Mouse (Mus musculus) CD4-positive, CD25-positive, alpha-beta regulatory T cell, adult 4 months (primary cell): ENCODE measurements at regions not wholly inside any gene's neighbourhood (a gene's known extent, or its start where the extent isn't known, plus 50 kb on each side); places are given as distances from the start of the nearest gene placed in this dataset.

Source experiments
- ATAC-seq: one replicate; pipeline ENCODE4 v1.8.0; 2017

DNA sequence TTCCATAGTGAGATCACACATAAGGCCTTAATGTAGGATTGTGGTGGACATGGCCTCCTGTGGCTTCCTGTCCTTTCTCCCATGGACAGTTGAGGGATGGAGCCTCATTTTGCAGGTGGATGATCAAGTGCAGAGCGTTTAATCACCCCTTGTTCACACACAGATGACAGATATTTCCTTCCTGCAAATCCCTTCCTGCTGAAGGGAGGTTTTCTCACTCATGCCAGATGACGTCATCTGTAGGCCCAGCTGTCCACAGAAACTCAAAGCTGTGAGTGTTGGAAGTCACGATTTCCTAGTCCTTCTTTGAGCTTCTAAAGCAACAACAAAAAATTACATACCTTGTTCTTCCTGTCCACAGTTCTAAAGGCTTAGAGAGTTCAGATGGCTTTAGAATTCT, 1935.3 kb upstream of the Lrrc6 start:
- no peak for ATAC-seq

DNA sequence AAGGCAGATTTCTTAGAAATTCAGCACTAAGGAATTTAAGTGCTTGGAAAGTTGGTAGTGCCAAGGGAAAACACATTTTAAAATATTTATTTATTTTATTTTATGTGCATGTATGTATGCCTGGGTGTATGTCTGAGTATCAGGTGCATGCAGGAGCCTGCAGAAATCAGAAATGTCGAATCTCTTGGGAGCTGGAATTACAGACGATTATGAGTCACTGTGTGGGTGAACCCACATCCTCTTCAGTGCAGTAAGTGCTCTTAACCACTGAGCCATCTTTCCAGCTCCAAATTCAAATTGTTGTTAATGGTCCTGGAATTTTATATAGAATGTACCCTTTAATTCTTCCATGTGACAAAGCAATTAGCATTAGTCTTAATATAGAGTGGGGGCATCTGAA, 1930.5 kb upstream of the Lrrc6 start:
- ATAC-seq = no peak

DNA sequence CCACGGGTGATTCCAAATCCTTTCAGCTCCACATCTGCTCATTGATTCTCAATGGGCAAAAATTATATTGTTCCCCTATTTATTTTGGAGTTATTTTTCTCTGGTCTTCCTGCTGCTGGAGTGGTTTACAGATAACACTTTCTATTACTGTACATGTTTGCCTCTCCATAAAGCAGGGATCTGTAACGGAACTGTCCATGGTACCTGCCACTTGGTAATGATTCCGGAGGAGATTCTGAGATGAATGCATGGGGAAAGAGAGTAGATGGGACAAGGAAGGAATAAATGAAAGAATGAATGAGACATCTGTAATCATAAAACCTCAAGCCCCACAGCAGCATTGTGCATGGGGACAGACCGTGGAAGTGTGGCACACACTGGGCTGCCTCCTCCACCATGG, 1929.8 kb upstream of the Lrrc6 start:
- ATAC-seq = no peak

DNA sequence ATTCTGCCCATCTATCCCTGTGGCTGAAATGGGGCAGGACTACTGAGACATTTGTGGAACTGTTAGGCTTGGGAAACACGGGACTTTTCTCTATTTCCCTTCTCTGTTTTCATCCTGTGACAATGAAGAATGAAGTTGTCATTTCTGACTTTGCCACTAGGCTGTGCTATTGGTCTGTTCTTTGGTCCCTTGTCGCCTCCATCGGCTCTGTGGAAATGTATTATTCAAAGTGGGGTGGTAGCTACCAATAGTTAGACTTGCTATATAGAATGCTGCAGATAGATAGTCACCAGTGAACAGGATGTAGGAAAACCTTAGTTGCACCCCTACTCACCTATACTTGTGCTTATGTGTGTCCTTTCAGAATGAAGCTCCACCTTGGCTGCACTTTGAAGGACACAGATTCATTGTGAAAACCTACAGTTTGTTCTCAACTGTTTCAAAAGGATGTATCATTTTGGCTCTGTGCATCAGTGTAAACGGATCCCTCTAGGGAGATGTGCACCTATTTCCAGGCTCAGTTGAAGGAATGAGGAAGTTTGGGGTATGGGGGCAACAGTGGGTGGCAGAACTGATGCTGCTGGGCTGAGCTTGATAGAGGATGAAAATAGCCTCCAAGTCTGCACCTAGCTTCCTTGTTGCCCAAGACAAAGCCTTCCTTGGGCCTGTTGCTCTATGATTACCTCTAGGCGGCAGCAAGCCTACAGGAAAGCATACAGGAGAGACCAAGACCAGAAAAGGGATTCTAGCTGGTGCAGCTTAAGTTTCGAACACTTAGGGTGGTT, 1927.9 kb upstream of the Lrrc6 start:
- no peak for ATAC-seq

DNA sequence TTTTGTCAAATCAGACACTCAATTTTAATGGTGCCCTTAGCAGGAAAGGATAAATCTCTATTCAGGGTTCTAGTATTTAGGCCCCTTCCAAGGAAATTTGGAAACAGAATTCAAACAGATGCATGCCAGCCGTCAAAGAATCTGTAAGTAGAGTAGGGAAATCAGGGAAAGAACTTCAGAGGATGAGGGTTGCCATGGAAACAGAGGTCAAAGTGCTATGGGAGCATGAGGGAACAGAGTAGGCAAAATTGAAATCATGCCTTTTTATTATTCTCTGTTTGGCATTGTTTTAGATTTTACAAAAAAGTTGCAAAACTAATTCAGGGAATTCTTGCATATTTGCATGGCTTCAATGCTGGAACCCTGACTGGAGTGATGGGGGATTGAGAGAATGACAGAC, 1916.4 kb upstream of the Lrrc6 start:
- no peak for ATAC-seq

DNA sequence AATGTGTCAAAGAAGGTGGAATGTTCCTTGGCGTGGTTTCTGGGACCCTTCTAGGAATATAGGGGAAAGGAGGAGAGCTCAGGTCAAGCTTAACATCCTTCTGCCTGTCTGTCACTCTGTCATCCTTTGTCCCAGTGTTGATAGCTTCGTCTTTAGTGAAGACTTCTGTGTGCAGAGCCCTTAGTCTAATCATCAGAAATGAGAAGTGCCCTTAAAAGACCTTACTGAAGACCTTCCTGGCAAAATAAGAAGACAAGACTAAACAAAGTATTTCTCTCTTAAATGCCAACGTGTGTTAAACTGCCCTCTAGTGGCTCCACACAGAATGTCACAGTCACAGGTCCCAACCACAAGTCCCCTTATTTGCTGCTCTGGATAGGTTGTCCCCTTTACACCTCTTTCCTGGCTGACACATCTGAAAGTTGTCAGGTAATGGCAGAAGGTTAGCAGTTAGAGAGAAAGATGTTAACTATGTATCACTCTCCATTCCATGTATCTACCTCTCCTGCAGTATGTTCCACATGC, 1914.8 kb upstream of the Lrrc6 start:
- ATAC-seq = no peak

DNA sequence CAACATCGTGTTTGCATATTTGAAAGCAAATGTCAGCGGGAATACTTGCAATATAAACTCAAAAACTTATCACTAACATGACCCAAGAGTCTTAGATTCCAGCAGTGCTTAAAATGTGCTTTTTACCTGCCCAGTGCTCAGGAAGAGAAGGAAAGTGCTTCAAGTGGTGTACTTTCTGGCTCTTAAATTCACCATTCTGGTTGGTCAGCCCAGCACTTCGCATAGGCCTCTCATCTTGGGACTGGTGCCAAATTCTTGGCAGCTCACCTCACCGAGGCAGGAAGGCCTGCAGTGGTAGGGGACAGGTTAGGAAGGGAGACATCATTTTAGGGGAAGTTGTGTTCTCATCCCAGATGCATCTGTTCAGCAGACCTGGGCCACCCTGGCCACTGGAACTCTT, 1913.3 kb upstream of the Lrrc6 start:
- ATAC-seq = no peak

DNA sequence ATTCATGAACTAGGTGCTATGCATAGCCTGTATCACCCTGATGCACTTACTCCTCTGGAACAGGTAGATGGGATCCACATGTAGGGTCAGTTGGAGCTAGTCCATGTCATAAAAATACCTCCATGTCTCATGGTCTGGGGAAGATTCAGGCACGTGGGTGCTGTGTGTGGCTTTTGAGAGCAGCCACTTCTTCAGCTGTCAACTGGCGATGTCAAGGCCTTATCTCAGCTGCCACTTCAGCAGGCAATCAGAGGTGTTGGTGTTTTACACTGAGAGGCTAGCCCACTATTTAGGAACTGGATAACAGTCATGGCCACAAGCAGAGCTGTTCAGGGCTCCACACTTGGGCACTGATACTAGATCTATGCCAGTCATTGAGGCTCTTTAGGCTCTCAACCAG, 1912.0 kb upstream of the Lrrc6 start:
- ATAC-seq = no peak

DNA sequence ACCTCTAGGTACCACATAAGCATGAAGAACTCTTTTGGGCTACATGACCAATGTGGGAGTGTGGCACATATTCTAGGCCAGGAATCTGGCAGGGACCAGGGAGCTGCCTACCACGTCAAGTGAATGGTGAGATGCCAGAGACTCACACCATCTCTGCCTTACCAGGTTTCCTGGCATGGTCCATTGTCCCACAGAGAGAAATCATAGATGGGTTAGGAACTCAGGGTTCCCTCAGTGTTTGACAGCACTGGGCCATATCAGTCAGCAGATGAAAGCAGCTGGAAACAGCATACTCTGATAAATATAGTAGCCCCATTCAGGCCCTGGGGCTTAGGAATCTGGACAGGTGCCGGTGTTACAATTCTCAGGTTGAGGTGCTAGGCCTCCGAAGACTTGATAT, 1911.4 kb upstream of the Lrrc6 start:
- no peak for ATAC-seq

DNA sequence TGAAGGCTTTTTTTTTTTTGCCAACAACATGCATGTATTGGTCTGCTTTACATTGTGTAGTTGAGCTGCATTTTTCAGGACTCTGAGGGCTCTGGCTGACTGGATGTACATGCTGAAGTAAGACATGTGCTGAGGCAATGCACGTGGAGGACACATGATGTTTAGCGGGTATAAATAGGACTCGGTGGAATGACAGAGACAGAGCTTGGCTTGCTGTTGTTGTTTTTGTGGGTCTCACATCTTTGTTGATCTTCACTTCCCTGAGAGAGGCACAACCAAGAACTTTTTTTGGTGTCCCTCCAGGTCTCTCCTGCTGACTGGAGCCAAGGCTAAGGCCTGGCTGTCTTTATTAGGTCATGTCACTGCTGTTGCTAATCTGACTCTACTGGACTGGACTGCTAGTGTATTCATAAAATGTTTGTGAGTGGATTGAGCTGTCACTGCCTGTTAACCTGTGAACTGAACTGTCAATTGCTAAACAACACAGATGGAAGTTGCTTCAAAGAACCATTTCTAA, 1902.9 kb upstream of the Lrrc6 start:
- no peak for ATAC-seq

DNA sequence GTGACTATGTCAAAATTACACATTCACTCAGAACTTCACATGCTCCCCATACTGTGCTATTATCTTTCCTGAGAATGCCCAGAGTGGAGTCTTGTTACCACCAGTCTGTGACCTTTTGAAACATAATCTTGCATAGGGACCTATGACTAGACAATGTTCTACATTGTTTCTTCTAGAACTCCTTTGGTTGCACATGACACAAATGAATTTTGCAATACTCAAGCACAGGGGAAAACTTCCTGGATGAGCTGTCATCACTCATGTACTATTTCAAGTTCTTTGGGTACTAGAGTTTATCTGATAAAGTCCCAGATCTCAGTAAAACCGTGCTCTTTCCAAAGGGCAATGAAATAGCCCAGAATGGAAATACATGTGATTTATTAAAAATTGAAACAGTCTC, 1901.0 kb upstream of the Lrrc6 start:
- no peak for ATAC-seq

DNA sequence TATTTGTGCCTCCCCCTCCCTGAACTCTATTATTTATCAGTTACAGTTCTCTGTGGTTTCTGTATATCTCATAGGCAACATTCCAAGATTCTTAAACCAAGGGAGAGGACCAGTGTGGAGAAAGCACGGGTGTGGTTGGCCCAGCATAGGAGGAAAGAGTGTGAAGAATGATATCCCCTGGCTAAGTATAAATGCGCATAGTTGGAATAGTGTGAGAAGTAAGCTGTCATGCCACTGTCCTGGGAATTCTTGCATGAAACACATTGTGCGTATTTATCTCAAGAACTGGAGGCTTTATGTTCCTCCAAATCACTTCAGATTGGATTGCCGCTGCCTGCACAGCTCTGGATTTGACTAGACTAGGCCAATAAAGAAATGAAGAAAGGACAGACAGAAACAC, 1900.3 kb upstream of the Lrrc6 start:
- ATAC-seq = no peak

DNA sequence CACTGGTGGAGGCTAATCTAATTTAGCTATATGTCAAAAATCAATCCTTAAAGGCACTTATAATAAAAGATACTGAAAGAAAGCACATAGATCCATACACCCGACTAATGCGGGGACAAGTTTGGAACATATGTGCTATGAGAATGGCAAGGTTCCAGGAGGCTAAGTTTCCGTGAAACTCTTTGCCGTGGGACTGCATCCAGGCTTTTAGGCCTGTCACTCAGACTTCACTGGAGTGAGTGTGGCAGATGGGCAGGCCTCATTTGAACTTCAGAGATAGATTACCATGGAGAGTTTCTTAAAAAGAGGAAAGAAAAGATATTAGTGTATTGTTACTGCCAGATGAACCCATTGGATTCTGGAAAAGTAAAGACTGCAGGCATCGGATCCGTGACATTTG, 1895.9 kb upstream of the Lrrc6 start:
- ATAC-seq = no peak

DNA sequence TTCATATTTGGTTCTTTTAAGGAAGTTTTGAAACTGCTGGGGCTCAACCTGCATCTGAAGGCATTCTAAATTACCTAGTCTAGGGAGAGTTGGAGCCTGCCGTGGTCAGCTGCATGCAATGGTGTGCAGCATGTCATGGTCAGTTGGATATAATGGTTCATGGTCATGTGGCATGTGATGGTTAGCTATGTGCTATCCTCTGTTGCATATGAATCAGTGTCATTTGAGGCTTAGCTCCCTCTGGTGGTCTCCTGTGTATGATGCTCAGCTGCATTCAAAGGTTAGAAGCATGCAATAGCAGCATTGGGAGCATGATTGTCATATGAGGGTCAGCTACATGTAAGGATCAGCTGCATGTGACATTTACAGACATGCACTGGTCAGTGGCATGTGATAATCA, 1894.0 kb upstream of the Lrrc6 start:
- no peak for ATAC-seq

DNA sequence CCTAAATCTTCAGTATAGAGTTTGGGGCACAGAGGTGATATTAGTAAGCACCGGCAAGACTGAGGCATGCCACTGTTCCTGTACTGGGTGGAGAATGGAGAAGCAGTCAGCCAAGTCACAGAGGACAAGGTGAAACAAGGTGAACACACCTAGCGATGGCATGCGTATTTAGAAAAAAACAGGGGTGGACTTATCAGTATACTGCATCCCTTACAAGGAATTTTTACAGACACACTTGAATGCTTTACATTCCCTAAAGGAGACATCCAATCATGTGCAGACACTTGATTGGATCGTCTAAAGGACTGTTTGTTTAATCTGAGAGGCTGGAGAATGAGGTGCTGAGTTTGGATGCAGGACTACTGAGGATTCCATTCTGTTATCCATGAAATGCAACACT, 1893.4 kb upstream of the Lrrc6 start:
- no peak for ATAC-seq

DNA sequence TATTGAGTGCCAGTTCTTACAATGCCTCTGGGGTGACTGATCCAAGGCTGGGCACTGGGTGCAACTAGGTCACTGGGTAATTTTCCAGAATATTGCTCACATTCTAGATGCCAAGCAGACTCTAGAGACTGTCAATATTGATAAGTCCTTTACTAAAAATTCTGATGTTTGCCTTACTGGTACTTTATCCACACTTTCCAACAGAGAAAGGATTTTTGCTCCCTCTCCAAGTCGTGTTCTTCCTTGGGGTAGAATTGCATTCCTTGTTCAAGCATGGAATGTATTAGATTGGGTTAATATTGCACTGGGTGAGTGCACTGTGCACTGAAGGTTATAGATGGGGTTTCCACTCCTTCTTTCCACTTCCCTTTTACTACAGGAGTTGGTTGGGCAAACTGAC, 1891.0 kb upstream of the Lrrc6 start:
- no peak for ATAC-seq

DNA sequence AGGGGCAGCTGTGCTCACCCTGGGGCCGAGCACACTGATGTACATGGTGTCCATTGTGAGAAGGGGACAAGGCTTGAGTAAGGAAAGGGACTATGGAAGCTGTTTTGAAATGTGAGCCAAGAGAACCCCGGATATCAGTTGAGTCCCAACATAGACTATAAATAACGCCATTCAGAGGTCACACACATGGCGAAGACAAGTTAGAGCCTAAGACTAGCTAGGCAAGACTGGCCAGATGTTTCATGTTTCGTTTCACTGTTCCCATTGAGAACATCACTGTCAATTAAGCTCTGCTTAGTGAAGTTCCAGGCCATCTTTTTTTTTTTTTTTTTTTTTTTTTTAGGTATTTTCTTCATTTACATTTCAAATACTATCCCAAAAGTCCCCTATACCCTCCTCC, 1889.1 kb upstream of the Lrrc6 start:
- ATAC-seq = no peak

DNA sequence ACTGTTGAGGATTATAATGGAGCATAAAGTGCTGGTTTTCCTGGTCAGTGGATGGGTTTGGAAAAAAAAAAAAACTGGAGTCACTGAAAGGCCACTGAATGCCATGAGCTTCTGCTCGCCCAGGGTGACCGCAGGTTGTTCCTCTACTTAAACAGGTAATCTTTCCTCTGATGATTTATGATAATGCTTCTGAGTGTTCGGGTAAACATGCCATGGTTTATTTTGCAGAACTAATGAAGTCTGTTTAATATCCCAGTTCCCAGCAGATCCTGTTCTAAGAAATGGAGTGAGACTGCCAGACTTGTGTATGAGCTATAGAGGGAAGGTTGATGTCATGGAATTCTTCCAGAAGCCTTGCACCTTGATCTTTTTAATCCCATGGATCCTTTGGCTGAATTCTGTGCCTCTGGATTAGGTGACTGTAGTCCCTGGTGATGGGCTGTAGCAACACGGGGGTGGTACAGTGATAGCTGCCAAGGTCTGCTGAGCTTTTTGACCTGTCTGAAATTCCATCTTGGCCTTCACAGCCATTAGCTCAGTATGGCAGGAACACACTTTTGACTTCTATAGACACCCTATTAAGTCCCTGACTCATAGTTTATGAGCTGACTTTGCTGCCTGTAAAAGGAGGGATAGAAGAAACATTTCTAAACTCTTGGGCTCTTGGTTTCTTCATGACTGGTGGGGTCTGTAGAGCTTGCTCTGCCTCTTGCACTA, 1886.8 kb upstream of the Lrrc6 start:
- no peak for ATAC-seq

DNA sequence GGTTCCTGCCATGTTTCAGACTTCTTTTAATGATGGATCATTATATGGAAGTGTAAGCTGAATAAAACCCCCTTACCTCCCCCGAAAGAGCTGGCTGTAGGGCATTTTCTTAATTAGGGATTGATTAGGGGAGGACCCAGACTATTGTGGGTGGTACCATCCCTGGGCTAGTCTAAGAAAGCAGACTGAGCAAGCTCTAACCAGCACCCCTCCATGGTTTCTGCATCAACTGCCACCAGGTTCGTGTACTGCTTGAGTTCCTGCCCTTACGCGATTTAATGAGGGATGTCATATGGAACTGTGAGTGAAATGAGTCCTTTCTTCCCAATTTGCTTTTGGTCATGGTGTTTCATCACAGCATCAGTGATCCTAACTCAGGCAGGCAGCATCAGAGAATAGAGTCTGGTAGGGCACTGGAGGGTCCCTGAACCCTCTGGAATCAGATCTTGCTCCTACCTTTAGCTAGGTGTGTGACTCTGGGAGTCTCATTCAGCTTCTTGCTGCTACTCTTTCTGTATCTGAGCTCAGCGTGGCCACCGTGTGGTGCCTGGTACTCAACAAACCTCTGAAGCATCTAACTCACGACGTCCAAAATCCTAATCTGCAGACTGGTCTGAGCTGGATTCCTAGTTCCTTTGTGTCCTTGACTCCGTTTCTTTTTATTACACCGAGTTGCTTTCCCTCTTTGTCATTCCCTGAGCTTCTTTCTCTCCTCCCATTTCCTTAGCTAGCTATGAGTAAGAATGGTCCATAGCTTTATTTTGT, 1884.0 kb upstream of the Lrrc6 start:
- ATAC-seq = no peak

DNA sequence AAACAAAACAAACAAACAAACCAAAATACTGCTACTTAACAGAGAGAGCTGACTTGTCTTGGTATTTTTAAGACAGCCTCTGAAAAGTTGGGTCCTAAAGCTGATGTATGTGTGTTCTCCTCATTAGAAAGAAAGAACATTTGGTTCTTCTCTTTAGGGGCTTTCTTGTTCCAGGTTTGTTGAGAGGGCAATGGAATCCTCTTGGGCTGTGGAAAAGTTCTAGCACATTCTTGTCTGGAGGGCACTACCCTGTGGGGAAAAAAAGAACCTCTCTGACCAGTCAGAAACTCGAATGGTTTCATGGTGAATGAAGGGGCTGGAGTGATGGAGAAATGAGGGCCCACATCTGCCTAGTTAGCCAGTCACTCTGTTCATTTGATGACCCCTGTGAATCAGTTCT, 1874.5 kb upstream of the Lrrc6 start:
- no peak for ATAC-seq

DNA sequence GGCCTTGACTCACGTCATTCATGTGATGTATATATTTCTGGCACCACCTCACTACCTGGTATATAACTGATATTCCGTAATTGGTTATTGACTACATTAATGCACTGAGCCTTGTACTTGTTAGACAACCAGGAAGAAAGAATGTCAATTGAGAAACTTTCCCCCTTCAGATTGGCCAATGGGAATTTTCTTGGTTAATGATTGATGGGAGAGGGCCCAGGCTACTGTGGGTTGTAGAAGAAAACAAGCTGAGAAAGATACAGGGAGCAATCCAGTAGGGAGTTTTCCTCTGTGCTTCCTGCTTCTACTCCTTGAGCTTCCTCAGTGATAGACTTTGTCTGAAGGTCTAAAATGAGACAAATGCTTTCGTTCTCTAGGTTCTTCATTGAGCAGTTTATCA, 1866.1 kb upstream of the Lrrc6 start:
- no peak for ATAC-seq

DNA sequence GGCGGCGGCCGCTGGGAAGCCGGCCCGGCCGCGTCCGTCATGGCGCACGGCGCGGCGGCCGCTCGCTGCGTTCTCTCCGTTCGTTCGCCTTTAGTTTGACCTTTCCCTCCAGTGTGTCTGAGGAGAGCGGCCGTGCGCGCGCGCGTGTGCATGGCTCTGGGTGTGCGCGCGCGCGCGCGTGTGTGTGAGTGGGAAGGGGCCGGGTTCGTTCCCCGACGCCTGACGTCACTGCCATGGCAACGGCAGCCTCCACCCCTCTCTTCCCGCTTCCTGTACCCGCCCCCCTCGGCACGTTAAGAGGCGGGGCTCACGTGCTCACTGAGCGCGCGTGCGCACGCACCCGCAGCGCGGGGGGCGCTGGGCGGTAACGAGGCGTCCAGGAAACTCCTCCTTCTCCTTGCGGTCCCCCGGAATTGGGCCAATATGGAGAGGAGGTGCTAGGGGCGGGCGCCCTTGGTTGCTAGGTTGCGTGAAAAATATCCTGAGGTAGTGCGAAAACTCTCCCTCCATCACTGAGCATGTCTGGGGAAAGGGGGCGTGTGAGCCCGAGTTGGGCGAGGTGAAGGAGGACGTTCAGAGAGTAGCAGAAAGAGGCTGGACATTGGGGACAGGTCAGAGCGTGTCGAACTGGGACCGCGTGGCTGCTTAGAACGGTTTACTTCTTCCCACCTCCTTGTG, 1862.5 kb upstream of the Lrrc6 start:
- peak; percentile 91 for ATAC-seq
